Mouse (Mus musculus) olfactory bulb, adult 2 months (tissue): Measurements from ENCODE around the gene Tfap4.

Experiments used
- CTCF ChIP-seq: fragments of 200-500 bp; IDR thresholded peaks from 2 replicates; pipeline ENCODE4 v1.5.1; 2012; ENCODE audit warnings: low read depth, mild to moderate bottlenecking, low read length, moderate library complexity; ENCODE audit not compliant: insufficient read depth
- POLR2A ChIP-seq: fragments of 200-500 bp; IDR thresholded peaks from 2 replicates; pipeline ENCODE4 v1.6.1; 2012; ENCODE audit warnings: mild to moderate bottlenecking, low read depth, low read length, moderate library complexity; ENCODE audit not compliant: insufficient read depth

GRCm38 (mm10) chr16:4543266-4543665 is 16.4 kb downstream of the Tfap4 start:
- no peak for TF ChIP-seq POLR2A
- TF ChIP-seq CTCF = no peak
